Mouse (Mus musculus): ENCODE data around the gene Alg3.
A peak's percentile ranks its signal among the peaks of the same experiment; 100 is the strongest.

The Alg3 gene

GRCm38 (mm10) chr16:20610501-20611356 lies 806 bp downstream of the Alg3 start:
- peak; percentile 94 for DNase-seq (ENCODE audit: low read depth, low spot score)

- DNase-seq (ENCODE audit: low read depth, low spot score): peak; percentile 21
Measured at GRCm38 (mm10) chr16:20604705-20605104, 6.8 kb downstream of the Alg3 start.

- peak; percentile 34 for DNase-seq (ENCODE audit: low read depth, low spot score)
Measured at GRCm38 (mm10) chr16:20600511-20600910, 11.0 kb downstream of the Alg3 start.

- DNase-seq (ENCODE audit: low read depth, low spot score): no peak
Measured at GRCm38 (mm10) chr16:20596687-20597441, 14.7 kb downstream of the Alg3 start.

GRCm38 (mm10) chr16:20595737-20596136 lies 15.8 kb downstream of the Alg3 start:
- no peak for DNase-seq (ENCODE audit: low read depth, low spot score)

GRCm38 (mm10) chr16:20595060-20595673 lies 16.4 kb downstream of the Alg3 start:
- no peak for DNase-seq (ENCODE audit: low read depth, low spot score)

- DNase-seq (ENCODE audit: low read depth, low spot score): no peak
Measured at GRCm38 (mm10) chr16:20591076-20591705, 20.3 kb downstream of the Alg3 start.

- no peak for DNase-seq (ENCODE audit: low read depth, low spot score)
Measured at GRCm38 (mm10) chr16:20590680-20591038, 20.9 kb downstream of the Alg3 start.

GRCm38 (mm10) chr16:20589939-20590679 lies 21.4 kb downstream of the Alg3 start:
- DNase-seq (ENCODE audit: low read depth, low spot score): peak; percentile 78

- DNase-seq (ENCODE audit: low read depth, low spot score): peak; percentile 66
Measured at GRCm38 (mm10) chr16:20589366-20589938, 22.1 kb downstream of the Alg3 start, which contains the start of gene Vwa5b2. TSS of gene Vwa5b2 (plus strand) at chr16:20589471.

GRCm38 (mm10) chr16:20565075-20565474 lies 46.5 kb downstream of the Alg3 start:
- peak; percentile 24 for DNase-seq (ENCODE audit: low read depth, low spot score)

- no peak for DNase-seq (ENCODE audit: low read depth, low spot score)
Measured at GRCm38 (mm10) chr16:20557381-20557780, 54.2 kb downstream of the Alg3 start.

All from brain, adult 2 months (tissue).